Mouse (Mus musculus) kidney, postnatal 4 days (tissue): Measurements from ENCODE around the gene Rasa3.

Experiments used
- DNase-seq, 2 experiments: peaks; one replicate each; pipeline ENCODE4 v3.0.0; 2021; ENCODE audit warnings: mixed read lengths in 2 of 2

The Rasa3 gene

DNA sequence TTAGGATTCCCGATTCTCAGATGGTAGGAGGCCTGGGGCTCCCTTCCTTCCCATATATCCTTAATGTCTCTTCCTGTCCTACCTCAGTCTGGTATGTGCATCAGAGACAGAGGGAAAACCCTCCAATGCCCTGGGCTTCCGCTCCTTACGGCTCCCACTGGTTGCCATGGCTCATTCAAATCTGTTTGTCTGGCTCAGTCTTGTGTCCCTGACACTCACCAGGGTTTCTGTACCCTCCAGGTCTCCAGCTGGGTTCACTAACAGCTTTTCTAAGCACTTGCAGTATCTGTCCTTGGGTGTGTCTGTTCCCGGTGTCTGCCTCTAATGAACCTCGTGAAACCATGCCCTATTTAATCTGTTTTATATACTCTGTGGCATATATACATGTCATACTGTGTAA, 135.9 kb downstream of the Rasa3 start:
- DNase-seq = no peak

DNA sequence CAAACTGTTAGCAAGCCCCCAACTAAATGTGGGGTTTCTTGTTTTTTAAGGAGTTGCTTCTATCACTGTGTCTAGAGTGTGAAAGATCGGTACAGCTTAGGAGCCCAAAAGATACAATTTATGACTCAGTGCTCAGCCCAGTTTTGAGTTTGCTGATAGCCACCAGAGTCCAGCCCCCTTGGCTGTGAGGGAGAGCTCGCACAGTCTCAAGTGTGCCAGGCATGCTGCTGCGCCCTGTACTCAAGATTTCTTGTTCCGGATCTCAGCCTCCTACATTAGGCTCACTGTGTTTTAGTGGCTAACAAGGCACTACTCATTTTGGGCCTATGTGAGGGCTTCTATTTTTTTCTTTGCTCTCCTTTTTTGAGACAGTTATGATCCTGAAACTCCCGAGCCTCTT, 137.3 kb downstream of the Rasa3 start:
- no peak for DNase-seq

DNA sequence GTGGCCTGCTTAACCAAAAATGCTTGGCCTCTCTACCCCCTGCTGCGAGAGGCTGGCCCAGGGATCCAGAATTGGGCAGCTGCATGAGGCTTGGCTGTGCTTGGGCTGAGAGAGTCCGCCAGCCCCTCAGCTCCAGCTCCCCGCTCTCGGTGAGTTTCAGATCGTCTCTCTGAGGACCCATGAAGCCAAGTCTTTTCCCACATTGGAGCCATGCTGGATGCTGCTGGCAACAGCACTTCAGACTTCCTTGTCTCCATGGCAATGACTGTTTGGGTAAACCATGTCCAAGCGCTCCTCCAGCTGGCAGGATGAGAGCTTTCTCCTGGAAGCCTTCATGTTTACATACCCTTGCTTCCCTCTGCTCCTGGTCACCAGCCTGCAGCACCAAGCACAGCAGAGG, 138.6 kb downstream of the Rasa3 start:
- no peak for DNase-seq

DNA sequence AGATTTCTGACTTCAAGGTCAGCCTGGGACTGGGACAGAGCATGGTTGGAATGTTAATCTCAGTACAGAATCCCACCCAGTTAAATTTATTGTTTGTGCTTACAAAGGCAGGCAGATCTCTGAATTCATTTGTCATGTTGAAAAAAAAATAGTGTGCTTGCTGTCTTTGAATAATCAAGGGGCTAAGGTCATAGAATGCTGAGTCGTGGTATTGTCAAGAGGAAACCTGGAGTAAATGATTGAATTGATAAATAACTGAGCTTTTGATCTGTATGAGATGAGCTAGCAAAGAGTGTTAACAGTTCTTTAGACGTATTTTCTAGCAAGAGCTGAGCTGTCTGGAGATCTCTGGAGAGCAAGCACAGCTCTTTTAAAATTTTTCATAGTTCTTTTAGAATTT, 140.3 kb downstream of the Rasa3 start:
- no peak for DNase-seq

DNA sequence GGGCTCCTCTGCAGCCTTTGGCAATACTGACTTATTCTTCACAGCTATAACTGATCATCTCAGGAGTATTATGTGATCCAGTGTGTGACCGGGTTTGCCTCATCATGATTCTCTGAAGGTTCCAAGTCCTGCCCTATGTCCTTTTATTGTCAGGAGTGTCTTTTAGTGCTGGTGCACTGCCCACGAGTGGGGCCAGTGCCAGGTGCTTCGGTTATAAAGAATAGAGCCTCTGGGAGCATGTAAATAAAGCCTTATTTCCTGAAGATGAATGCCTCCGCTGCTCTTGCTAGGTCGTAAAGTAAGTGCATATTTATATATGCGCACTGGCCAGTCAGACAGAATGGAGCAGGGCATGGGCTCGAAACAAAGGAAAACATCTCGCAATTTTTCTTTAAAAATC, 144.3 kb downstream of the Rasa3 start:
- DNase-seq = no peak

DNA sequence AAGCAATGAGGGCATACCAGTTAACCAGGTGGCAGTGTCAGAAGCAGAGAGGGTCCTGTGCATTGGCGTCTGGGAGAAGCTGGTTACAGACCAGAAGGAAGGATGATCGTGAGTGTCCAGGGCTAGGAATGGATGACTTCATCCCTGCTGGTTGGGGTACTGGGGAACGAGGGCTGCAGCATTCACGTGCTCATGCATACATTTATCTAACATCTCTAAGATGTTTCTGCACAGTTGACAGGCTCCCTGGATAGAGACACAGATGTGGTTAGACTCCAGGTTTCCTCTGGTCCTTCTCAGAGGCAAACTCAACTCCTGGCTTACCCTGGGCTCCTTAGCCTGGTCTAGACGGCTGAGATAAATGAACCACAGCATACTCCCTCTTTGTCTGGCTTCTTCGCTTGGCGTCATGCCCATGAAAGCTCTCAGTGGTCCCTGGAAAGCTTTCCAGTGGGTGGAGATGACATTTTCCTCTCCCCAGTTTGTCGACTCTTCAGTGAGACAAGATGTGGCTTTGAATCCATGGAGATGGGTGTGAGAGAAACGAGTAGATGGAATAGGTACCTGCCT, 145.7 kb downstream of the Rasa3 start:
- DNase-seq = peak in 1 of 2 experiments; percentile 66

DNA sequence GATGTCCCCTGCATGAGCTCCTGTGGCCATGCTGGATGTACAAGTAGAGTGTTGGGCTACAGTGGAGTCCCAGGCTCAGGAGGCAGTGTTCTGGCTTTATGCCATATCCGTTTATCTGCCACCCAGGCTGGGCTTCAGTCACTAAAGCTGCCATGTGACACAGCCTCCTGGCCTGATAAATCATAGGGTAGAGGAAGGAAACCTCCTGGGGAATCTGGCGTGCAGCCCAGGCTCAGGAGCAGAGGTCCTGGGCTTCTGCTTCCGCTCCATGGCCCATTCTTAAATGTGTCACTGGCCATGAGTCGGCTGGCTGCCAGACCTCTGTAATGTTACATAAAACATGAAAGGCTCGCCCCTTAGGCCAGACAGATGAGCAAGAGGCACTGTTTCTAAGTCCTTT, 146.5 kb downstream of the Rasa3 start:
- DNase-seq = peak; percentile 97

DNA sequence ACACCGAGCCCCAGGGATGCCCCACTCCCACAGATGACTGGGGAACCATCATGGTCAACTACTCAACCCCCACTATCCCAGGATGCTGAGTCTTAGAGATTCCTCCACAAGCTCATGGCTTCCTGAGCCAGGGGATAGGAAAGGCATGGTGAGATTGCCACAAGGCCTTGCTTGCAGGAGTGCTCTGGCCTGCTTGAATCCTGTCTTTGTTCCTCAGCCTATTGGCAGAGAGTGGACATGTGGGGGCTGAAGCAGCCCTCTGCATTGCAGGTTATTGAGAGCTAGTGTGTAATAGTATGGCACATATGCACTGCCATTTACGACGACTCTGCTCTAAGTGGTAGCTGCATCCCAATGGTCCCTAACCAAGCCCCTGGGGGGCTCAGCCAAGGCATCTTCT, 147.0 kb downstream of the Rasa3 start:
- peak in 1 of 2 experiments; percentile 35 for DNase-seq

DNA sequence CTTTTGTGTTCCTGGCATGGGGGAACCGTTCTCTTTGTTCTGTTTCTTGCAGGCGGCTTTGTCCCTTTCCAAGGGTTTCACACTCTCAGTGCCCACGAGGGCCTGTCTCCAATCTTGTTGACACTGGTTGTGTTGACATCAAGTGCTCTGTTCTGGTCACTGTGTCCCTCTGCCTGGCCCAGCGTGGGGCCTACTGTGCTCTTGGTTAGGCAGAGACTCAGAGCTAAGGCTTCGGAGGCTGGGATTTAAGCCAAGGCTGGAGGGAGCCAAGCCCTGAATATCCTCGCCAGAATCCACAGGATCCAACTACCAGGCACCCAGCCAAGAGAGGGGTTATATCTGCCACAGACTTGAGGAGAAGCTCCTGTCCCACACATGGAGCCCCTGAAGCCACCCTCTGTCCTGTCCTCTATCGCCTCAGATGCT, 147.5 kb downstream of the Rasa3 start:
- DNase-seq = peak; percentile 83 to 89

DNA sequence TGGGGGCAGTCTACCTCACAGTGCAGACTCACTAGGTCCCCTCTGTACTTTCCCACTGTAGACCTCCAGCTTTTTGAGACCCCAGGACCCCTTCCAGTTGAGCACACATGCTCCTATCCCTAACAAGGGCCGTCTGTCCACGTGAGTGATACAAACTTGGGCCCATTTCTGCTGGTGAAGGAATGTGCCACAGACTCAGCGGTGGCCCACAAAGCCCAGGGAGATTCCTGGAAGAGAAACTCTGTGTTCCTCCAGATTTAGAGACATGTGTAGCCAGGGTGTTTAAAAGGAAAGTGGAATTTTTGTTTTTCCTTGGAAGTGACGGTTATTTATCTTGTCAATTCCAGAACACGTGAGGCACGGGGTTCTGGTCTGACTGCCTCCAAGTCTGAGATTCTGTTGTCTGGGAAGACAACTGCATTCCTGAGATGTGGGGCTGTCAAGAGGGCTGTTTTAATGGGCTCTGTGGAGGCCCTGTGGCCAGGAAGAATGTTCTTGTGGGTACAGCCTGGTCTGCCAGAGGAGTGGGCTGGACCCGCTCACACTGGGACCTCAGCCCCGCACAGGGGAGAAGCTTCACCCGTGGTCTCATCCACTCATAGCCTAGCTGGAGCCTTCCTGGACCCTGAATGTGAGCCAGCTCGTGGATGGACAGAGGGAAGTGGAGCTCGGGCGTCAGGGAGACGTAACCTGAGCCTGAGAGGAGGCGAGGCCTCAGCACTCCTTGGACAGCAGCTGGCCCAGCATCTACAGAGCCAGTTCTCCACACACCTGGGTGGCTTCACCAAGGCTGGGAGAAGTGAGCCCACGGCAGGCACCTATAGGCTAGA, 148.2 kb downstream of the Rasa3 start:
- peak; percentile 39 to 46 for DNase-seq

DNA sequence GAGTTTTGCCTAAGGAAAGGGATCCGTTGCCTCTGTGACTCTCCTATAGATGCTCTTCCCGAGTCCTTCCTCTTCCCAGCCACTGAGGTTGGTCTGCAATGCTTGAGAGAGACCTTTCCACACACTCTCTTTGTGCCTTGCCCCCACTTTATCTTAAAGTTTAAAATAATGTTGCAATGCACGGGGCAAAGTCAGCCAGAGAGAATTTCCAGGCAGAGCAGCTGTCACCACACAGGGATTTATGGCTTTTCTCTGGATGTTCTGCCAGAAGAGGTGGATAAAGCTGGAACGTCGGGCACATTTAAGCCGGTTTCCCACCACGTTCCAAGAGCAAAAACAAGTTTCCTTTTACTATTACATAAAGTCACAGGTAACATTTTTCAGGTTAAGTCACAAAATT, 156.0 kb downstream of the Rasa3 start:
- DNase-seq = no peak

DNA sequence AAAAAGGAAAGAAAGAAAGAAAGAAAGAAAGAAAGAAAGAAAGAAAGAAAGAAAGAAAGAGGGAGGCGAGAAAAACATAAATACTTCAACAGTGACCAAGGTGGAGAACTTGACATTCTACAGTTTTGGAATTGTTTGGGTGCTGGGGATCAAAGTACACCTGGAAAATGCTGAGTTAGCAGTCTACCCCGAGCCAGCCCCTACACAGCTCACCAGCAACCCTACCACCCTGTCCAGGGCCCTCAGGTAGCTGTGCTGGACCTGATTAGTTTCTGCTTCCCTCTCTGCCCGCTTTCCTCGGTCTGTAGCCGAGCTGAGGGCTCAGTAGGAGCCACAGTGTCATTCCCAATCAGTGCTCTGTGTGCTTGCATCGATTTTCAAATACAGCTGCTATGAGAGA, 157.1 kb downstream of the Rasa3 start:
- DNase-seq = no peak

DNA sequence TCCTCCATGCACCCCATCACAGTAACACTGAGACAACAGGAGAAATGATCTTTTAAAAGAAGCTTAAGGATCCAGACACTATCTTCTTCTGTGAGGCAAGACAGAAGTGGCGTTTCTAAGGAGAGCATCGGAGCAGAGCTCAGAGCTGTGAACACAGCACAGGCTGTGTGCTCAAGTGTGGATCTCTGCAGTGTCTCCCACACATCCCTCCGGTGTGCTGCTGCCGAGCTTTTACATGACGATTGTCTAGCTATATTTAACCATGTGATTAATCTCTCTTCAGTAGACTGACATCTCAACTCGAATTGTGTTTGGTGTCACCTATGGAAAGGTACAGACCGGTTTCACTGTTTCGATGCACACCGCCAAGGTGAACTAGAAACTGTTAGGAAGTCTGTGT, 157.9 kb downstream of the Rasa3 start:
- no peak for DNase-seq

DNA sequence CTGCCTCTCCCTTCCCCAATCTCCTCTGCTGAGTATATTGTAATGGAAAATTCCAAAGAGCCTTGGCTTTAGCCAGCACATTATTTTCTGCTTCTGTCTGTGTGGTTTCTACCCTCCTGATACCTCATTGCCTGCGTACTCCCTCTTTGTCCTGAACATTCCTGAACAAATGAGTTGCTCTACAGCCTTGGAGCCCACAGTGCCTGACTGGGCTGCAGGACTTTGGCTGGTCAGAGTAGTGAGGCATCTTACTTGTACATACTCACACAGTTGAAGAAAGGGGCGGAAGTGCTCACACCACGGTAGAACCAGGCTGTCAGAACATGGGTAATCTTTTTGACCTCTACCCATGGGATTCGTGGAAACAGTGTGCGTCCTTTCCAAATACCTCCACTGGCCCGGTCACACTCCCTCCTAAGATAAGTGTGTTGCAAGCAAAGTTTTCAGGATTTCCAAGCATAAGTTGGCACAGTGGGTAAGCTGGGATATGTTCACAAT, 160.1 kb downstream of the Rasa3 start:
- no peak for DNase-seq
